Mouse (Mus musculus) left cerebral cortex, postnatal 36 days (tissue): ENCODE data around the gene Tspan18. TPM values are rescaled to one million over a fixed set of nuclear protein-coding genes. Genes with fewer than 3 reads are reported as not detected.

Experiments
- total RNA-seq, 2 experiments: library from RNA; stranded (reverse); gene quantifications; 2 replicates each; pipeline ENCODE4 v1.2.3; 2021

Tspan18 gene
- total RNA-seq, 2 experiments from 2014 or later, result 2.1 TPM

Other genes starting within 250 kb of the Tspan18 start
- gene Trp53i11, start 147.0 kb downstream of the Tspan18 start, total RNA-seq, result 10 to 100 TPM; 82.3 to 99.8 TPM
- 10 to 100 TPM; 16.7 to 19.4 TPM for gene Cd82, start 128.6 kb upstream of the Tspan18 start, total RNA-seq
- not detected for gene Gm10803, start 226.1 kb upstream of the Tspan18 start, total RNA-seq